Mouse (Mus musculus) MEL (cell line): ENCODE data around the gene Htt.

Experiments used
- CTCF ChIP-seq, 3 experiments: IDR thresholded peaks in 2 of 3; conservative IDR thresholded peaks in 1 of 3; 2 replicates each; pipeline ENCODE4 v1.5.1; 2011 to 2012; ENCODE audit warnings: low read length in 3 of 3, low read depth in 2 of 3, mild to moderate bottlenecking in 2 of 3, improper control_type of control experiment in 1 of 3, inconsistent platforms in 1 of 3, mixed read lengths in 1 of 3, moderate library complexity in 1 of 3; ENCODE audit not compliant: control insufficient read depth in 1 of 3, insufficient read depth in 1 of 3, poor library complexity in 1 of 3, severe bottlenecking in 1 of 3
- ELF1 ChIP-seq: IDR thresholded peaks from 2 replicates; pipeline ENCODE4 v1.6.1; 2014; ENCODE audit warnings: low read depth, mild to moderate bottlenecking, inconsistent platforms, low read length, improper control_type of control experiment, moderate library complexity
- GABPA ChIP-seq: IDR thresholded peaks from 2 replicates; pipeline ENCODE4 v1.6.1; 2012; ENCODE audit warnings: low read depth, mild to moderate bottlenecking, inconsistent platforms, low read length, improper control_type of control experiment, moderate library complexity
- GATA1 ChIP-seq: IDR thresholded peaks from 2 replicates; pipeline ENCODE4 v1.6.1; 2011; ENCODE audit warnings: low read depth, low read length, improper control_type of control experiment
- HCFC1 ChIP-seq: IDR thresholded peaks from 2 replicates; pipeline ENCODE4 v1.6.1; 2012; ENCODE audit warnings: low read depth, mild to moderate bottlenecking, inconsistent platforms, low read length, improper control_type of control experiment, moderate library complexity
- NELFE ChIP-seq: IDR thresholded peaks from 2 replicates; pipeline ENCODE4 v1.6.1; 2011; ENCODE audit warnings: low read depth, low read length, improper control_type of control experiment
- POLR2A ChIP-seq, 2 experiments: IDR thresholded peaks; 2 replicates each; pipeline ENCODE4 v1.6.1; 2011 to 2012; ENCODE audit warnings: low read length in 2 of 2, mild to moderate bottlenecking in 2 of 2, control low read depth in 1 of 2, improper control_type of control experiment in 1 of 2, low read depth in 1 of 2, moderate library complexity in 1 of 2; ENCODE audit not compliant: control insufficient read depth in 1 of 2, insufficient read depth in 1 of 2, poor library complexity in 1 of 2
- POLR2AphosphoS2 ChIP-seq: IDR thresholded peaks from 2 replicates; pipeline ENCODE4 v1.6.1; 2011; ENCODE audit warnings: low read length, improper control_type of control experiment
- SMC3 ChIP-seq: IDR thresholded peaks from 2 replicates; pipeline ENCODE4 v1.6.1; 2011; ENCODE audit warnings: low read depth, low read length, improper control_type of control experiment
- TCF12 ChIP-seq: IDR thresholded peaks from 2 replicates; pipeline ENCODE4 v1.6.1; 2014; ENCODE audit warnings: low read depth, mild to moderate bottlenecking, inconsistent platforms, low read length, improper control_type of control experiment, moderate library complexity
- ZNF384 ChIP-seq: IDR thresholded peaks from 2 replicates; pipeline ENCODE4 v1.6.1; 2012; ENCODE audit warnings: low read depth, mild to moderate bottlenecking, inconsistent platforms, low read length, improper control_type of control experiment

DNA sequence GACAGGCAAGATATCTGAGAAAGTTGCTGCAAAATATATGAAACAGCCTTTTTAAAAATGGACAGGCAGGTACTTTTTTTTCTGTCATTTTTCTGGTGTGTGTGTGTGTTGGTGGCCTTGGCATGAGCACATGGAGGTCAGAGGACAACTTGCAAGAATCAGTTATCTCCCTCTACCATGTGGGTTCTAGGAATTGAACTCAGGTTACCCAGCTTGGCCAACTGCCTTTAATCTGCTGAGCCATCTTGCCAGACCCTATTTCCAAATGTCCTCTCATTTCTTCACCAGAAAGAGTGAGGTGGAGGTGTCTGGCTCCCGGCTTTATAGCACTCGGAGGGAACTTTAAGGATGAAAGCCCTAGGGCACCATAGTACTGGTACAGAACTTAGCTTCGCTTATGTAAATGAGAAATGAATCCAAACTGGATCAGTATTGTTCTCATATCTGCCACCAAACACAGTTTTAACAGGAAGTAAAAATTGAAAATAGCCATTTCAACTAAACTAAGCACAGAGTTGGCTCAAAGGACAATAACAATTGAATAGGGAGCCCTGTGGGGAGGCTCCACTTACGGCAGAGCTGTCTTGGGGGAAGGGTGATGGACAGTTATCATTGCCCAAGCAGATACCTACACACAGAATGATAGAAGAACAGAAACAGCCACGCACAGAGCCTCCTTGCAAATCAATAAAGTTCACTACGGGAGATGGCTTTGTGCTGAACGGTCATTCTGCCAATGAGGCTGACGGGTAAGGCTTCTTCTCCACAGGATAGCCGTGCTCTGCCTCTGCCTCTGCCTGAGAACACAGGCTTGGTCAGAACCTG, 168.8 kb downstream of the Htt start:
- no peak for TF ChIP-seq CTCF (IDR thresholded peaks at IDR 0.05 in 2 of 3, conservative IDR thresholded peaks at IDR 0.05 in 1 of 3; ENCODE audit: control insufficient read depth in 1 of 3, insufficient read depth in 1 of 3, low read depth in 2 of 3, low read length in 3 of 3, poor library complexity in 1 of 3, severe bottlenecking in 1 of 3)
- TF ChIP-seq ZNF384, result no peak
- TF ChIP-seq SMC3, result no peak
- no peak for TF ChIP-seq POLR2AphosphoS2
- TF ChIP-seq GATA1, result no peak
- no peak for TF ChIP-seq ELF1
- no peak for TF ChIP-seq GABPA
- TF ChIP-seq NELFE, result no peak
- peak; percentile 41; the same call in 1 of the 2 replicates for TF ChIP-seq TCF12
- TF ChIP-seq POLR2A (IDR thresholded peaks at IDR 0.05; ENCODE audit: control insufficient read depth in 1 of 2, insufficient read depth in 1 of 2, low read depth in 1 of 2, low read length in 2 of 2, poor library complexity in 1 of 2), result no peak
- TF ChIP-seq HCFC1, result no peak
